ENCODE assay signal across 31 mouse cellular contexts in the genomic region with DNA sequence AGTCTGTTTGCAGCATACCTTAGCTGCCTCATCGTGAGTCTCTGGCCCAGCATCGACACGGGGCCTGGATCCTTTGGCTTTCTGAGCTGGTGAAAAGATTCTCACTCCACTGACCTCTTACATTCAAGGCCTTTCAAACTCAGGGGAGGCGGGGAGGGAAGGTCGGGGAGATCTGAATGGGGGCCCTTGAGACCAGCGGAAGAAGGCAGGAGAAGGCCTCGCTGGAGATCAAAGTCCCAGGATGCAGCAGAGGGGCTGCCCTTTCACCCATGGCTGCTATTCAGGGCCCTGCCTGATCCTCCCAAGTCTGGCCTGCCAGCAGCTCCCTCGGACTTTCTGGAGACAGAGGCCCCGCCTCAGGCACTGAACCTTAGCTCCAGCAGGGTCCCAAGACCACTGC. TPM values are rescaled to one million over a fixed set of nuclear protein-coding genes. Genes with fewer than 3 reads are reported as not detected.
DNase-seq lines count a peak whose midpoint lies in the region; ATAC-seq and TF ChIP-seq lines count a peak whose summit lies in the region.
"Had no signal": no experiment of that assay in that cellular context is flagged by ENCODE, and none has a peak within 500 bp of the region (broad histone marks: within the 10 kb centered on the region; RNA-seq: fewer than 3 reads in every experiment).

No protein-coding gene starts in this region.

- TF ChIP-seq EP300 in CH12.LX (IDR thresholded peaks at IDR 0.05; ENCODE audit: low read length), result no peak

- no peaks in the 10 kb centered on the region for H3K4me1 ChIP-seq in kidney, embryonic 16.5 days (ENCODE audit: insufficient read depth, low read length)
- peaks cover 43% of the 10 kb centered on the region for H3K4me1 ChIP-seq in midbrain, embryonic 10.5 days
- H3K4me1 ChIP-seq in midbrain, embryonic 13.5 days (replicated peaks), result no peaks in the 10 kb centered on the region
- peaks cover 45 to 97% of the 10 kb centered on the region in 2 experiments for H3K4me1 ChIP-seq in CH12.LX (ENCODE audit: control insufficient read depth in 1 of 2, insufficient read depth in 2 of 2)
- 0 out of 2 replicates have a peak, but pooled peaks cover 6% of the 10 kb centered on the region for H3K4me1 ChIP-seq in heart, embryonic 10.5 days
- H3K4me1 ChIP-seq: embryonic facial prominence, embryonic 15.5 days; intestine, embryonic 15.5 days; limb, embryonic 12.5 days had no signal

- no peaks in the 10 kb centered on the region for H3K27me3 ChIP-seq in kidney, embryonic 16.5 days (ENCODE audit: insufficient read depth, low read length)
- peaks cover 78% of the 10 kb centered on the region for H3K27me3 ChIP-seq in midbrain, embryonic 10.5 days (ENCODE audit: low read depth, poor library complexity, severe bottlenecking)
- H3K27me3 ChIP-seq in midbrain, embryonic 13.5 days, result peaks cover 37% of the 10 kb centered on the region
- no peaks in the 10 kb centered on the region for H3K27me3 ChIP-seq in CH12.LX (replicated peaks)
- H3K27me3 ChIP-seq in heart, embryonic 10.5 days (ENCODE audit: insufficient read depth, poor library complexity, severe bottlenecking), result peaks cover 37% of the 10 kb centered on the region
- H3K27me3 ChIP-seq: intestine, embryonic 15.5 days had no signal

- ATAC-seq in kidney, embryonic 16.5 days (ENCODE audit: low FRiP score, low TSS enrichment), result no peak
- ATAC-seq in midbrain, embryonic 13.5 days, result no peak
- ATAC-seq: activated CD4-positive, CD25-positive, alpha-beta regulatory T cell, adult 4 months; forebrain, postnatal 0 days; hindbrain, postnatal 0 days; intestine, embryonic 15.5 days had no signal

- dilution Hi-C loops in CH12.LX (cut with MboI; ENCODE audit: extremely low pct_ligation_motif_present, extremely low pct_unique_long_range_greater_than_20kb, low sequenced_read_pairs), result no loop called here

- no peaks in the 10 kb centered on the region for H3K36me3 ChIP-seq in kidney, embryonic 16.5 days (ENCODE audit: insufficient read depth, low read length)
- H3K36me3 ChIP-seq in midbrain, embryonic 10.5 days, result peaks cover 36% of the 10 kb centered on the region
- H3K36me3 ChIP-seq in midbrain, embryonic 13.5 days, result no peaks in the 10 kb centered on the region
- peaks cover 11 to 55% of the 10 kb centered on the region in 2 experiments for H3K36me3 ChIP-seq in CH12.LX (replicated peaks in 1 of 2; ENCODE audit: control insufficient read depth in 1 of 2, insufficient read depth in 1 of 2, low read length in 1 of 2)
- no peaks in the 10 kb centered on the region for H3K36me3 ChIP-seq in heart, embryonic 10.5 days
- H3K36me3 ChIP-seq: embryonic facial prominence, embryonic 15.5 days; forebrain, embryonic 12.5 days; hindbrain, embryonic 12.5 days; intestine, embryonic 15.5 days; limb, embryonic 12.5 days had no signal

- 21% methylated on average over 9 of the region's 9 CpGs for WGBS in kidney, embryonic 16.5 days
- 14% methylated on average over 9 of the region's 9 CpGs for WGBS in midbrain, embryonic 10.5 days
- WGBS in midbrain, embryonic 13.5 days, result 11% methylated on average over 9 of the region's 9 CpGs
- WGBS in heart, embryonic 10.5 days, result 56% methylated on average over 9 of the region's 9 CpGs

- no peak for TF ChIP-seq RAD21 in CH12.LX (IDR thresholded peaks at IDR 0.05; ENCODE audit: low read depth, low read length)

- no peak overlapping the region for H3K27ac ChIP-seq in kidney, embryonic 16.5 days (ENCODE audit: low read length)
- H3K27ac ChIP-seq in midbrain, embryonic 10.5 days (replicated peaks), result no peak overlapping the region; the same call in 1 of the 2 replicates
- H3K27ac ChIP-seq in midbrain, embryonic 13.5 days, result no peak overlapping the region
- H3K27ac ChIP-seq in CH12.LX (ENCODE audit: insufficient read depth, low read depth), result peak overlapping the region; percentile 98
- H3K27ac ChIP-seq in heart, embryonic 10.5 days, result no peak overlapping the region
- H3K27ac ChIP-seq: embryonic facial prominence, embryonic 15.5 days; forebrain, embryonic 12.5 days; hindbrain, embryonic 12.5 days; hindbrain, postnatal 0 days; intestine, embryonic 15.5 days; kidney, postnatal 0 days; layer of hippocampus, adult 2 months; left cerebral cortex, adult 2 months; limb, embryonic 12.5 days had no signal

- TF ChIP-seq CTCF in CH12.LX (conservative IDR thresholded peaks at IDR 0.05 in 1 of 2, IDR thresholded peaks at IDR 0.05 in 1 of 2; ENCODE audit: low read depth in 2 of 2, low read length in 2 of 2), result no peak

- no peak overlapping the region for H3K9ac ChIP-seq in kidney, embryonic 16.5 days (replicated peaks; ENCODE audit: low read length)
- H3K9ac ChIP-seq in midbrain, embryonic 13.5 days (replicated peaks), result no peak overlapping the region
- H3K9ac ChIP-seq in CH12.LX (ENCODE audit: insufficient read depth, low read depth), result peak overlapping the region; percentile 28; the same call in 1 of the 2 replicates
- H3K9ac ChIP-seq: embryonic facial prominence, embryonic 15.5 days; forebrain, embryonic 12.5 days; forebrain, postnatal 0 days; intestine, embryonic 15.5 days; limb, embryonic 12.5 days had no signal

- peaks cover 5% of the 10 kb centered on the region; the same call in 1 of the 2 replicates for H3K9me3 ChIP-seq in kidney, embryonic 16.5 days (ENCODE audit: low read length)
- 0 out of 2 replicates have a peak, but pooled peaks cover 3% of the 10 kb centered on the region for H3K9me3 ChIP-seq in midbrain, embryonic 10.5 days (replicated peaks)
- 0 out of 2 replicates have a peak, but pooled peaks cover 3% of the 10 kb centered on the region for H3K9me3 ChIP-seq in midbrain, embryonic 13.5 days
- peaks cover 3% of the 10 kb centered on the region for H3K9me3 ChIP-seq in CH12.LX (replicated peaks; ENCODE audit: low read length)
- H3K9me3 ChIP-seq in heart, embryonic 10.5 days, result no peaks in the 10 kb centered on the region
- H3K9me3 ChIP-seq: embryonic facial prominence, embryonic 15.5 days; forebrain, embryonic 12.5 days; intestine, embryonic 15.5 days had no signal

- DNase-seq in kidney, adult 11 months, result peak; percentile 8
- DNase-seq in midbrain, embryonic 10.5 days (ENCODE audit: low spot score), result peak; percentile 67
- DNase-seq in CH12.LX (ENCODE audit: extremely low read depth), result no peak
- DNase-seq in embryo, embryonic 10.5 days (ENCODE audit: low spot score), result peak; percentile 40
- no peak for DNase-seq in heart, embryonic 10.5 days (ENCODE audit: low spot score)
- DNase-seq in cerebellum, adult 9-10 months, result no peak
- DNase-seq: adrenal gland, postnatal 25 days; cerebellum, adult 18-20 months; cerebellum, postnatal 14 days; forebrain, postnatal 0 days; gastrocnemius, postnatal 10 days; heart, postnatal 14 days; lung, postnatal 36 days; midbrain, embryonic 14.5 days; right cerebral cortex, adult 18-20 months; spleen, adult 18-20 months; thymus, adult 2 months had no signal

- no peaks in the 10 kb centered on the region for H3K79me2 ChIP-seq in CH12.LX (replicated peaks; ENCODE audit: control insufficient read depth, extremely low read depth, insufficient read depth, poor library complexity, severe bottlenecking)

- no peak overlapping the region for H3K4me2 ChIP-seq in kidney, embryonic 16.5 days (replicated peaks; ENCODE audit: low read depth, low read length)
- no peak overlapping the region for H3K4me2 ChIP-seq in midbrain, embryonic 13.5 days (replicated peaks)
- peak overlapping the region; percentile 54; the same call in 1 of the 2 replicates for H3K4me2 ChIP-seq in CH12.LX (ENCODE audit: insufficient read depth, low read depth, poor library complexity, severe bottlenecking)
- H3K4me2 ChIP-seq: embryonic facial prominence, embryonic 15.5 days; forebrain, embryonic 12.5 days; hindbrain, embryonic 12.5 days; intestine, embryonic 15.5 days; limb, embryonic 12.5 days had no signal

- no peak overlapping the region for H3K4me3 ChIP-seq in kidney, embryonic 16.5 days (ENCODE audit: low read length)
- H3K4me3 ChIP-seq in midbrain, embryonic 10.5 days, result no peak overlapping the region
- no peak overlapping the region for H3K4me3 ChIP-seq in midbrain, embryonic 13.5 days (replicated peaks)
- H3K4me3 ChIP-seq in CH12.LX (replicated peaks in 1 of 3; ENCODE audit: low read depth in 2 of 3, low read length in 2 of 3, poor library complexity in 1 of 3), result peak overlapping the region in 1 of 3 experiments; percentile 4
- H3K4me3 ChIP-seq in heart, embryonic 10.5 days, result no peak overlapping the region
- H3K4me3 ChIP-seq: embryonic facial prominence, embryonic 15.5 days; forebrain, embryonic 12.5 days; hindbrain, embryonic 12.5 days; intestine, embryonic 15.5 days; layer of hippocampus, adult 2 months; left cerebral cortex, adult 2 months; limb, embryonic 12.5 days had no signal

- in situ Hi-C loops in CH12.LX (cut with MboI; ENCODE audit: low pct_ligation_motif_present, low pct_unique_long_range_greater_than_20kb, low sequenced_read_pairs), result loop anchor here (10.0 kb wide), 3 partner anchors 231 to 349 kb away; no protein-coding TSS in a partner anchor

- no peak; the same call in 1 of the 2 replicates for TF ChIP-seq POLR2A in CH12.LX (IDR thresholded peaks at IDR 0.05; ENCODE audit: low read depth, low read length)

TF ChIP-seq in CH12.LX, 34 proteins besides CTCF, POLR2A, EP300 and RAD21:
- TF ChIP-seq NELFE (IDR thresholded peaks at IDR 0.05; ENCODE audit: low read depth, low read length), result no peak
- no peak for TF ChIP-seq MAX (IDR thresholded peaks at IDR 0.05; ENCODE audit: low read length)
TF ChIP-seq in CH12.LX: peak in this region for 0.

RNA-seq across cellular contexts. Expression of gene Pax5, which starts 36.6 kb away (rescaled TPM):
- polyA plus RNA-seq in kidney, embryonic 16.5 days (2015; fragmentation: Nextera tagmentation; extraction: Ambion mirVana), result not detected in 2 replicates
- polyA plus RNA-seq in midbrain, embryonic 10.5 days (2016; fragmentation: Nextera tagmentation; extraction: Ambion mirVana), result 6.3 and 9.1 TPM in 2 replicates
- 9.7 and 10.4 TPM in 2 replicates for polyA plus RNA-seq in midbrain, embryonic 13.5 days (2015; fragmentation: Nextera tagmentation; extraction: Ambion mirVana)
- total RNA-seq in CH12.LX (2012; rRNA removed) (19.3 and 21.8 TPM in 2 replicates), CH12.LX (2014; rRNA removed) (12.7 and 13.5 TPM in 2 replicates)
- polyA plus RNA-seq in CH12.LX (2012; ENCODE audit: insufficient read length, low read depth), result 47.4 and 57.4 TPM in 2 replicates
- polyA plus RNA-seq in heart, embryonic 10.5 days (2016; fragmentation: Nextera tagmentation; extraction: Ambion mirVana), result 0.03 TPM in 1 of 2 replicates, not detected in the other
- polyA plus RNA-seq: heart, embryonic 14.5 days; kidney, postnatal 0 days; limb, embryonic 12.5 days; lung, embryonic 16.5 days had no signal

Comparison
In these comparisons a context has a peak if more than half of its experiments do, and no peak if none do; other contexts are left out.
1. DNase-seq: peak in kidney, adult 11 months (single experiment), midbrain, embryonic 10.5 days (single experiment) and embryo, embryonic 10.5 days (single experiment); none in CH12.LX (single experiment), heart, embryonic 10.5 days (single experiment) and cerebellum, adult 9-10 months (single experiment).